Mouse (Mus musculus): ENCODE measurements at regions not wholly inside any gene's neighbourhood (a gene's known extent, or its start where the extent isn't known, plus 50 kb on each side); places are given as distances from the start of the nearest gene placed in this dataset.

DNA sequence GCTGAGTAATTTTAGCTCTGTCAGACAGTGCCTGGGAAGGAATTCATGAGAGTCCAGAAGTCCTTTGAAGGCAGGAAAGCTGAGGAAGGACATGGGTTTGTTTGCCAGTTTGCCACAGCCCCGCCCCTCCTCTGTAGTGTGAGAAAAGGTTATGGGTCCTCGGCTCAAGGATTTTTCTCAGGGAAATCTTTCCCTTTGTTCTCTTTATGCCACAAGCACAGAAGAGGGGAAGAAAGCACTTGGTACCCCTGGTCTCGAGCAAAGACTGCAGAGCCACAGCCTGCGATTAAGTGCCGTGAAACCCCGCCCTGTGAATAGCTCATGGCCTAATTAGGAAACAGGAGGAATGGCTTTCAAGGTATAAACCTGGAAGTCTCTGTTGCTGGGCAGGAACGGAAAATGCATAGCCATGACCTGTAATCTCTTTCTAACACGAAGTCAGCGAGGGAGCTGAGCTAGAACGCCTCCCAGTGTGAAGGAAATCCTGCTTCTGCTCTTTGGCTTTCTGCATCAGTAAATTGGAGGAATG is 166.1 kb upstream of the Tars start:
- no peak for DNase-seq

GRCm38 (mm10) chr15:11552568-11552967 is 153.1 kb upstream of the Tars start:
- no peak for DNase-seq

DNA sequence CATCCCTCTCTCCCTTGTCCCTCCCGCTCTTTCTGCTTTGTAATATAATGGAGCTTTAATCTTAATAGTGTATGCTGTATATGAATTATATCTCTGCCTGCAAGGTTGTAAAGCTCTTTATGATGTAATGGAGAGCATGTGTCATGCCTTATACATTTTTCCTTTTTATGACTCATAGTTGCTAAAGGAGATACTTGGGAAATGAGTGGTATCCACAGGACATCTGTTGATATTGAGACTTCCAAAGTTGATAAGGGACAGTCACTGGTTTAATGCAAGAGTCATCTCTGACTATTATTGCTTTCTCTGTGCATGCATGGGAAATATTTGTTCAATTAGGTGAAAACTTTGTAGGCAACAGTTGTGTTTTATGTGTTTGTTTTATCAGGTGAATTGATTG is 152.6 kb upstream of the Tars start:
- DNase-seq, result no peak

DNA sequence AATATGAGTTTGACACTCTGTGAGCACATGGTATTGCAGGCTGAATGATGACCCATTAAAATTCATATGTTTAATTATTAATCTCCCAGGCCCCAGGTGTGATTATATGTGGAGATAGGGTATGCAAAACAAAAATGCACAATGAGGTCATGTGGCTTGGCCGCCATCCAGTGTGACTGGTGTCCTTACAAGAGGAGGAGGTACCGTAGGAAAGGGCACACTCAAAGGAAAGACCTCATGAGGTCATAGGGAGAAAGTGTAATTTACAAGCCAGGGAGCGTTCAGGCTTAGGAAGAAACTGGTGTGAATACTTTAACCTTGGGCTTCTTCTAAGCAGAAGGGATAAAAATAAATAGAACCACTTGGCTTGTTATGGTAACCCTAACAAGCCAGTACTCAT is 140.0 kb upstream of the Tars start:
- no peak for DNase-seq

DNA sequence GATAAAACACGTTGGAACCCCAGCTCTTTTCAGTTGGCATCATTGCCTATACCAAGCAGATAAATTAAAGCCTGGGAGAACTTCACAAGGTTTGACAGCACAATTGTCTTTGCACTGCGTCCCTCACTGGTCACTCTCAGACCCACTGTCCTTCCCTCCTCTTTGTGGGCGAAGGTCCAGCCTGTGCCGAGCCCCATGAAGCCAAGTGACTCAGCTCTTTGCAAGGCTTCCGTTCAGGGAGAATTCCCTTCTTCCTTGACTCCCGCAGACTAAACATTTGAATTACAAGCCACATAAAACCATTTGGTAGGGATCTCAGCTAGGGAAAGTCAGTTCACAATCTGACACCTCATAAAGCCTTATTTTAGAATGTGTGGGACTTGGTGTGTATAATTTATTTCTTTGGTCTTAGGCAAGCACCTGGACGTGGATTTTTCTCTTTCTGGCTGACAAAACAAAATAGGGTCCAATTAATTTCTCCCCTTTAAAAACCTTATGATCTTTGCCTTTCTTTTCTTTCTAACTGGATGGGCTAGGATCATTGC is 136.7 kb upstream of the Tars start:
- no peak for DNase-seq

DNA sequence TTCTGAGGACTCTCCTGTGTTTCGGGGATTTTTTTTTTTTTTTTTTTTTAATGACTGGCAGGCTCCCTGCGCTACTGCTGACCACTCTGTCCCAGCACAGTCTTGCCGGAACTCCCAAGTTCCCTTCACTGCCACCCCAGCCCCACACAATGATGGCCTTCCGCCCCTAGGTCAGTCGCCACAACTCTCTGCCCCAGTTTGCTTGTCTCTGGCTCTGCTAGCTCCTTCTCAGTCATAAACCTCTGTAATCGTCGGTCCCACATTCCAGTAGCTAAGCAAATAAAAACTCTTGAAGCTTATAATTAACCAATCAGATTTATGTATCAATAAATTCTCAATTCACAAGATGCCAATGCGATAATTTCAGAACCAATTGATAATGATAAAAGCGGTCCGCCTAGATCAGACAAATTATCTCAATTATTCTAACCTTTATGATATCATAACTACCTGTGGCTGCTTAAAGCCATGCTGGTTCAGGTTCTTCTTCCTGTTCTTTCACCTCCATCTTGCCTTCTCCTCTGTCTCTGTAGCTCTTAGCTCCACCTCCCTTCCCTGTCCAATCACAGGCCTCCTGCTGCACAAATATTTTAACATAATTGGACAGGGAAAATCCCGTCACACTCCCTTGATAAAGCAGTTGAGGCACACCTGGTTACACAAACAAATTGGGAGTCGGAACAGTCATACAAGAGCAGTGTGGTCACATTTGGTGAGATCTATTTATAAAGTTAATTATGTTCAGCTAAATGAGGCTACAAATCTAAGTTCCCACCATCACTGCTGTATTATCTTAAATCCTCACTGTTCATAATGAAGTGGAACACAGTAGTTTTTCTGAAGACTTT is 135.2 kb upstream of the Tars start:
- DNase-seq, result no peak

DNA sequence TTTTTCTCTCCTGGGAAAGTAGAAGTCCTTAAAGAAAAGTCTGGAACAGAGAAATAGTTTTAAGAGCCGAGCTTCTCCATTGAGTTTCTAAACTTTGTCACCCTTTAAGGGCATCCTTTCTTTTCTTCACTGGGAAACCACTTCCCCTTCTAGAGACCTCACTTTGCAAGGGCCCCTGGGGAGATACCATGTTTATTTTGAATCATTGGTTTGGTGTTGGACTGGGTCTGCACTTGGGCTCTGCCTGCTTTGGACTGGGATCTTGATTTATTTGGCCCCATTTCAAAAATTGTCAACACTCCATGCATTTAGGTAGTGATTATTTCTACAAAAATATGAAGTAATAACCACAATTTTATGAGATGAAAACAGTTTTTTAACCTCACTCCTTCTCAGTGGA is 134.2 kb upstream of the Tars start:
- DNase-seq, result no peak

DNA sequence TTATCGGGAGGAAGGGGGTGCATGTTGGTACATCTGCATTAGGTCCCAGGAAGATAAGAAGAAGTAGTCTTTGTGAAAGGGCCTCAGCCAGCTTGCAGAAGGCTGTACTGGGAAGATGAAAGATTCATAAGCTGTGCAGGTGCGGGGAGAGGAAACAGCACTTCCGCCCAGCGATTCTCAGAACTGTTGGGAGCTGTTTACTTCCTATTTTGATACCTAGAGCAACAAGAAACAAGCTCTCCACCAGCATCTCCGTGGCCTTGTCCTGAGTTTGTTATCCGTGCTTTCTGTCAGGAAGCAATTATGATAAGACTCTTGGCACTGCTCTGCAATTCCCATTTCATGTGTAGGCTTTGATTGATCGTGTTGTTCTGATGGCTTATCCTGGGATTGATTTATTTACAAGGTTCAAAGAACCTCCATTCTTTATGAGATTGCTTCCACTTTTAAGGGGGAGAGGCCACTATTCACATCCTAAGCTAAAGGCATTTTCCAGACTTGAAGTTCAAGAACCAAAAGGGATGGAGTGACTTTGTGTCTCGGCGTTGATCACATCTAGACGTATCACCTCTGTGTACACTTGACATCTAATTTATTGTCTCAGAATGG is 133.6 kb upstream of the Tars start:
- DNase-seq, result no peak

DNA sequence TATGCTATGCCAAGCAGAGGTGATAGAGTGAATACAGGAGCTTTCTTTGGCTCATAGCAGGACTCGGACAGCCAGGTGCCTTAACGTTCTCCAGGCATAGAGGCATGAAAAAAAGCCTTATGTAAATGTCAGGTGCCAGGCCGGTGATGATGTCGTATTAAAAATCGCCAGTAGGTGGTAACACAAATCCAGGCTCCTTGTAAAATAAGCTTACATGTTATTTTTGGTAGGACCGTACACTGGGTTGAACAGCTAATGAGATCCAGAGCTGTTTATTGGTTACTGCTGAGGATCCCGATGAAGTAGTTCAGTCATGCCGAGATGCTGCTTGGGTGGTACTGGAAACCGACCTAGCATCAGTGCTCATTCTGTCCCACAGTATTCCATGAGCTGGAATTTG is 133.1 kb upstream of the Tars start:
- DNase-seq, result no peak

DNA sequence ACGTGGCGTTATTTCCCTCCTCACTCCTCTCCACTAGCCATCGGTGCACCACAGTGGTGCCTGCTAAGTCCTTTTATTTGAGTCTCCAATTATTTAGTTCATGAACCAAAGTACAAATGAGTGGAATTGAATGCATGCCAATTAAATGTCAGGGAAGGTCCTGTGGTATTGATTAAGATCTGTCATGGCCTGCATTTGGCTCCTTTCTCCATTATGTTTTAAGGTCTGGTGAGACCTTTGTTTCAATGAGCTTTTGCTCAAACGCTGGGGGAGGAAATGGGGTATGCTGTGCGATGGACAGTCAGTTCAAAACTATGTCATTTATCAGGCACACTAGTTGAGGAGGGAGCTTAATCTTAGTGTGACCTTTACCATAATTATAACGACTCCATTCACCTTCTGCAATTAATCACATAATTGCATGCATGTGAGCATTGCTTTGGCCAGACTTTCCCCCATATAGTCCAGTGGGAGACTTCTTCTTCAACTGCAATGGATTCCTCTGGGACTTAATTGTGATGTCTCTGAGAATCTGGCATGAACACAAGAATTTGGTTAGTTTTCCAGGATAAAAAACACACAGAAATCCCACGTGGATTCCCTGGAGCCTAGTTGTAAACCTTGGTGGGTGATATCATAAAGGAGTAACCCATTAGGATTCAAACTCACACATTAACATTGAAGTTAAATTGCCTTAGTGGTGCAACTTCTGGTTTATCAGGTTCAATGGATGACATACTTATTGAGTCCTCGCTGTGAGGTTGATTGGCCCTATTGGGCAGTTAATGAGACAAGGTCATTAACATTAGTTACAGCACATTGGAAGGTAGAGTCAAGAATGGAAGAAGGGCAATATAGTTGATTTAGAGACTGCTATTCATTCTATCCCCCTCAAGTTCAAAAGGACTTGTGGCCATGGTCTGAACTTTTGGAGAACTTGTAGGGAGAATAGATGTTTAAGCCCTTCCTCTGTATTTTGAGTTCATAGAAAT is 130.7 kb upstream of the Tars start:
- DNase-seq, result no peak

GRCm38 (mm10) chr15:11524337-11525106 is 125.1 kb upstream of the Tars start:
- no peak for DNase-seq

GRCm38 (mm10) chr15:11518565-11518964 is 119.1 kb upstream of the Tars start:
- no peak for DNase-seq

- no peak for DNase-seq
These were observed 118.4 kb upstream of the Tars start for GRCm38 (mm10) chr15:11517892-11518291.

GRCm38 (mm10) chr15:11505076-11505639 is 105.7 kb upstream of the Tars start:
- no peak for DNase-seq

- no peak for DNase-seq
These were observed 97.0 kb upstream of the Tars start for GRCm38 (mm10) chr15:11496436-11496835.

DNA sequence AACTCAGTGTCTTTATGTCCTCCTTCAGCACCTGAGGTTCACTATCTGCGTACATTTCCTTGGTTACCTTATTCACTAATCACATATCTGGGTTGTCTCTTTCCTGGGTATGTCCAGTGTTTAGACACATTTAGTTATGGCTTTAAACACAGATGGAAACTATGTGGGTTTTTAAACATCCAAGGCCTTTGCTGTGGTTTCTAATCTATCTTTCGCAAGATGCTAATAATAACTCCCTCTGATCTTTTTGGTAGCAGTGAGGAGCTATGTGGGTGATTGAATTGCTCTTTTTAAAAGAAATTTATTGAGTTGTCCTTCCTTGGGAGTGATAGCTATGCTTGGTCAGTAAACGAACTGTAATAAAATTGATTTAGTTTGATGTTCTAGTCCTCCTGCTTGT is 89.7 kb upstream of the Tars start:
- DNase-seq, result no peak

- no peak for DNase-seq
These were observed 87.9 kb upstream of the Tars start for GRCm38 (mm10) chr15:11487268-11487783.

DNA sequence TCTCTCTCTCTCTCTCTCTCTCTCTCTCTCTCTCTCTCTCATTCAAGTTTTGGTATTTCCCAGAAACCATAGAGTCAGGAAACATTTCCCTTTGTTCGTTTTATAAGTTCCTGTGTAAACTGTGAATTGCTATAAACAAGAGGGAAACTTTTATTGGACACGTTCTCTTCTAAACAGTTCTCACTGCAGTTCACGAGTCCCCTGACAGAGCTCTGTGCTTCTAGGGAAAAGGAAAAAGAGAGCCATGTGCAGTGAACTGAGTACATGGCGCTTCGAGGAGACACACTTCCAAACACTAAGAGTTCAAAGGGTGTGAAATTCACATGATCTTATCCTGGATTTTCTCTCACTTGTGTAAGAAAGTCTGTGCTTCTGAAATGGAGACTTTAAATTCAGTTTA is 84.5 kb upstream of the Tars start:
- DNase-seq, result no peak

GRCm38 (mm10) chr15:11479166-11479944 is 79.9 kb upstream of the Tars start:
- no peak for DNase-seq

DNA sequence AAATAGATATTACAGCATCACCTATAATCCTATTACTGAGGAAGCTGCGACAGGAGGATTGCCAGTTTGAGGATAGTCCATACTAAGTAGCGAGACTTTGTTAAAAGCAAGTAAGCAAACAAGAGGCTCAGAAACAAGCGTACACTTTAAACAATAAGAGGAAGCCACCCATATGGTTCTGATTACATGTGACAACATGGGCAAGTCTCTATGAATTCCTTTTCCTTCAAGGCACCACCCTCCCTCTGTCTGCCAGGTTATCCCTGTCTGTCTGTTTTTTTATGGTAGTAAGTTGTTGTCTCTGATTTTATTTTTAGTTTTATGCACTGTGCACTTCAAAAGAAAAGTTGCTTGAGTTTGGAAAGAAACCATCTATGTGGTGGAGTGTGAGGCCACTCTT is 76.8 kb upstream of the Tars start:
- no peak for DNase-seq

DNA sequence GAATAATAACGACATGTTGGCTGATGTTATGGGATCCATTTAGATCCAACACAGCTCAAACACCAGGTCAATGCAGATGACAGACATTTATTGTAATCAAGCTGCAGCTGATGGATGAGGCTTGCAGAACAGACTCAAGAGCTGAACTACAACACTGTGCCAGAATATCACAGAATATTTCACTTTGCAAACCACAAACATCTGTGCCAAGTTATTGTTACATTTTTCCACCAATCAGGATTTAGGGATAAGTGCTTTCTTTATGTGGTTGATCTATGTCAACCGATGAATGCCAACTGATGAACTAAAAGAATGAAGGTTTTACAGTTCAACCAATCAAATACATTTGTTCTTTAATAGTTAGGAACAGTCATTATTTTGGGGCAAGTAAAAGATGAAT is 63.9 kb upstream of the Tars start:
- DNase-seq, result no peak

All from right cerebral cortex, postnatal 14 days (tissue).